Mouse (Mus musculus): ENCODE measurements around the gene Spem1. TPM values are rescaled to one million over a fixed set of nuclear protein-coding genes. Genes with fewer than 3 reads are reported as not detected.
A peak's percentile ranks its signal among the peaks of the same experiment; 100 is the strongest.

Gene Spem1
- total and polyA plus RNA-seq, 2 experiments from 2014 or later, result 0.20 to 0.93 TPM

DNA sequence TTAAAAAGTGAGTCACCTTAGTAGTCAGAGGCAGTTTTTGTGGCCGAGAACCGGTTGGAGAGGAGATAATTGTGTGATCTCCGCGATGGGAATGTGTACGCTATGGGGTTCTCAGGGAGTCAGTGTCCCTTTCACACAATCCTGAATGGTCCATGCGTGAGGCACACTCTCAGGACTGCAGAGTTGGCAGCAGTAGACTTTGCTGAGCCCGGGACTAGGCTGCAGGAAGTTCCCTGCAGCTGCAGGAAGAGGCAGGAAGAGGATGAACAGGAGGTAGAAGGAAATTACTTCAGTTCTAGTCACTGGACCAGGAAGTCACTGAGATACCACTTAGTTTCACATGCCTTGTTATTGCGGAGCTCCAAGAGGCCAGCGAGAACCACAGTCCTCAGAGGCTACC lies 27.1 kb upstream of the Spem1 start:
- WGBS, result 88% methylated on average over 9 of the region's 9 CpGs
- Histone ChIP-seq H3K4me3 (ENCODE audit: low read depth, low read length) (no peak overlapping the region), H3K9ac (replicated peaks; ENCODE audit: low read length, poor library complexity, severe bottlenecking) (no peak overlapping the region), H3K27me3 (ENCODE audit: insufficient read depth, low read length) (no peaks in the 10 kb centered on the region), H3K36me3 (ENCODE audit: insufficient read depth, low read length) (peaks cover 34% of the 10 kb centered on the region), H3K4me2 (ENCODE audit: low read depth, low read length, poor library complexity, severe bottlenecking) (no peak overlapping the region), H3K27ac (ENCODE audit: low read depth, low read length) (no peak overlapping the region), H3K9me3 (ENCODE audit: low read length) (no peaks in the 10 kb centered on the region), H3K4me1 (ENCODE audit: insufficient read depth, low read length) (peaks cover 9% of the 10 kb centered on the region; the same call in 1 of the 2 replicates)
- DNase-seq (ENCODE audit: low spot score), result no peak
- no peak for ATAC-seq (ENCODE audit: low FRiP score)
- TF ChIP-seq CTCF (IDR thresholded peaks at IDR 0.05), result no peak

GRCm38 (mm10) chr11:69848021-69848420 lies 26.0 kb upstream of the Spem1 start:
- Histone ChIP-seq H3K9me3 (ENCODE audit: low read length) (no peaks in the 10 kb centered on the region), H3K36me3 (ENCODE audit: insufficient read depth, low read length) (peaks cover 34% of the 10 kb centered on the region), H3K4me3 (ENCODE audit: low read depth, low read length) (peak overlapping the region; percentile 70), H3K27ac (ENCODE audit: low read depth, low read length) (no peak overlapping the region), H3K9ac (replicated peaks; ENCODE audit: low read length, poor library complexity, severe bottlenecking) (no peak overlapping the region), H3K4me2 (ENCODE audit: low read depth, low read length, poor library complexity, severe bottlenecking) (peak overlapping the region; percentile 74), H3K4me1 (ENCODE audit: insufficient read depth, low read length) (peaks cover 9% of the 10 kb centered on the region; the same call in 1 of the 2 replicates), H3K27me3 (ENCODE audit: insufficient read depth, low read length) (no peaks in the 10 kb centered on the region)
- DNase-seq (ENCODE audit: low spot score) (no peak), ATAC-seq (ENCODE audit: low FRiP score) (no peak)
- no peak for TF ChIP-seq CTCF (IDR thresholded peaks at IDR 0.05)
- 93% methylated on average over 6 of the region's 6 CpGs for WGBS

GRCm38 (mm10) chr11:69846738-69847688 lies 25.0 kb upstream of the Spem1 start:
- 10% methylated on average over 37 of the region's 37 CpGs for WGBS

GRCm38 (mm10) chr11:69846198-69846680 lies 24.3 kb upstream of the Spem1 start, which contains the start of gene Plscr3:
Plscr3 (plus strand) TSS chr11:69846376.
- H3K4me3 ChIP-seq (ENCODE audit: low read depth, low read length), result peak within 1 kb of the TSS; percentile 70
- peak; percentile 94 for DNase-seq (ENCODE audit: low spot score)
- H3K27me3 ChIP-seq (ENCODE audit: insufficient read depth, low read length), result no peaks in the 10 kb centered on the region
- peaks cover 9% of the 10 kb centered on the region; the same call in 1 of the 2 replicates for H3K4me1 ChIP-seq (ENCODE audit: insufficient read depth, low read length)
- peak within 1 kb of the TSS; percentile 91 for H3K27ac ChIP-seq (ENCODE audit: low read depth, low read length)
- WGBS, result 0% methylated on average over 32 of the region's 38 CpGs
- H3K9me3 ChIP-seq (ENCODE audit: low read length), result no peaks in the 10 kb centered on the region
- peaks cover 25% of the 10 kb centered on the region for H3K36me3 ChIP-seq (ENCODE audit: insufficient read depth, low read length)
- peak within 1 kb of the TSS; percentile 79 for H3K9ac ChIP-seq (replicated peaks; ENCODE audit: low read length, poor library complexity, severe bottlenecking)
- TF ChIP-seq CTCF (IDR thresholded peaks at IDR 0.05), result no peak
- peak within 1 kb of the TSS; percentile 74 for H3K4me2 ChIP-seq (ENCODE audit: low read depth, low read length, poor library complexity, severe bottlenecking)
- ATAC-seq (ENCODE audit: low FRiP score), result peak; percentile 91

More at GRCm38 (mm10) chr11:69846738-69847688, 25.0 kb upstream of the Spem1 start:
- DNase-seq (ENCODE audit: low spot score), result no peak
- TF ChIP-seq CTCF (IDR thresholded peaks at IDR 0.05), result no peak
- Histone ChIP-seq H3K36me3 (ENCODE audit: insufficient read depth, low read length) (peaks cover 33% of the 10 kb centered on the region), H3K27me3 (ENCODE audit: insufficient read depth, low read length) (no peaks in the 10 kb centered on the region), H3K4me3 (ENCODE audit: low read depth, low read length) (peak overlapping the region; percentile 70), H3K9ac (replicated peaks; ENCODE audit: low read length, poor library complexity, severe bottlenecking) (peak overlapping the region; percentile 79), H3K9me3 (ENCODE audit: low read length) (no peaks in the 10 kb centered on the region), H3K4me2 (ENCODE audit: low read depth, low read length, poor library complexity, severe bottlenecking) (peak overlapping the region; percentile 74), H3K27ac (ENCODE audit: low read depth, low read length) (peak overlapping the region; percentile 91), H3K4me1 (ENCODE audit: insufficient read depth, low read length) (peaks cover 9% of the 10 kb centered on the region; the same call in 1 of the 2 replicates)
- peak; percentile 35 for ATAC-seq (ENCODE audit: low FRiP score)

GRCm38 (mm10) chr11:69838714-69839104 lies 16.7 kb upstream of the Spem1 start:
- H3K36me3 ChIP-seq (ENCODE audit: insufficient read depth, low read length), result peaks cover 3% of the 10 kb centered on the region; the same call in 1 of the 2 replicates
- ATAC-seq (ENCODE audit: low FRiP score) (no peak), DNase-seq (ENCODE audit: low spot score) (peak; percentile 35)
- no peaks in the 10 kb centered on the region for H3K27me3 ChIP-seq (ENCODE audit: insufficient read depth, low read length)
- H3K4me2 ChIP-seq (ENCODE audit: low read depth, low read length, poor library complexity, severe bottlenecking), result peak overlapping the region; percentile 97
- WGBS, result 0% methylated on average over 7 of the region's 7 CpGs
- H3K27ac ChIP-seq (ENCODE audit: low read depth, low read length), result peak overlapping the region; percentile 90
- H3K9ac ChIP-seq (replicated peaks; ENCODE audit: low read length, poor library complexity, severe bottlenecking), result peak overlapping the region; percentile 87
- no peaks in the 10 kb centered on the region for H3K9me3 ChIP-seq (ENCODE audit: low read length)
- no peak for TF ChIP-seq CTCF (IDR thresholded peaks at IDR 0.05)
- H3K4me1 ChIP-seq (ENCODE audit: insufficient read depth, low read length), result peaks cover 9% of the 10 kb centered on the region; the same call in 1 of the 2 replicates
- peak overlapping the region; percentile 91 for H3K4me3 ChIP-seq (ENCODE audit: low read depth, low read length)

Measured in midbrain, postnatal 0 days (tissue).